Mouse (Mus musculus): Measurements from ENCODE around the gene Tagln2. TPM values are rescaled to one million over a fixed set of nuclear protein-coding genes. Genes with fewer than 3 reads are reported as not detected.

Gene Tagln2
- polyA plus RNA-seq, 1 experiment from 2014 or later, result 82.5 TPM

DNA sequence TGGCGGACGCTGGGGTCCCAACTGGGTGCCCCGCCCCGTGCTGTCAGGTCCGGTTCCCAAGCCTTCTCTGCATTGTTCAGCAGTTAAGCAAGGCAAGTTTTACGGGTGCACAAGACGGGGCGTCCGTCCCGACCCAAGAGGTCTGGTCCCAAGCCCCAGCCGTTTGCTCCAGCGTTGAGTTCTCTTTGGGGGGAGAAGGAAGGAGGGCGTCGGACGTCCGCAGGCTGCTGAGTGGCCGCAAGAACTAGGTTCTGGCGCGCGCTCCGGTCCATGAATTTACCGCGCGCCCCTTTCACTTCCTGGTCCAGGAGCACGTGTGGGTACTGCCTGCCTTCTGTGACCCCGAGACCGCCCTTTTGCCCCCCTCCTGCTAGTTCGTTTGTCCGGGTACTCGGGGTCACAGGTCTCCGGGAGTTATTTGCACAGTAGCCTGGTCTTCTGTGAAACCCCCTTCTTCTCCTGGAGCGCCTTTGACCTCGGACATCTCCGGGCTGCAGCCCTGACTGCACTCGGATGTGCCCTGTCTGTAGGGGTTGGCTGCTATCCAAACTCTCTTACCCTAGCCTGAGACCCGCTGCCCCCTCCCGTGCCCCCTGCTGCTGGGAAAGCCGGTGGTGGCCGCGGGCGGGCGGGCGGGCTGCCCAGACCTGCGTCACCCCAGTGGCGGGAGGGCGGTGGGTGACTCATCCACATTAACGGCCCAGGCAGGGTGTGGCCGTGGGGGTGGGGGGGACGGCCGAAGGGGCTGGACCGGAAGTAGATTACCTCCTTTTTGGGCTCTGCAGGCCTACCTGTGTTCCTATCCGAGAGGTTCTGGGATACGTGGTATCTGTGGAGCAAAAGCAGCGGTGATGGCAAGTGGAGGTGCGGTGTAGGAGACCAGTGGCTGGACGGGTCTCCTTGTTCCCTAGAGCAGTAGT, 864 bp downstream of the Tagln2 start:
- peaks cover 70% of the 10 kb centered on the region for H3K27me3 ChIP-seq (replicated peaks; ENCODE audit: low read depth, poor library complexity, severe bottlenecking)
- H3K27ac ChIP-seq (replicated peaks), result peak overlapping the region; percentile 68
- peaks cover 60% of the 10 kb centered on the region for H3K4me1 ChIP-seq
- H3K9me3 ChIP-seq, result no peaks in the 10 kb centered on the region
- H3K36me3 ChIP-seq (replicated peaks), result peaks cover 43% of the 10 kb centered on the region
- peak overlapping the region; percentile 60 for H3K4me3 ChIP-seq
- peak; percentile 61 for DNase-seq (ENCODE audit: low spot score)
- under 1% methylated on average over 56 of the region's 56 CpGs for WGBS

DNA sequence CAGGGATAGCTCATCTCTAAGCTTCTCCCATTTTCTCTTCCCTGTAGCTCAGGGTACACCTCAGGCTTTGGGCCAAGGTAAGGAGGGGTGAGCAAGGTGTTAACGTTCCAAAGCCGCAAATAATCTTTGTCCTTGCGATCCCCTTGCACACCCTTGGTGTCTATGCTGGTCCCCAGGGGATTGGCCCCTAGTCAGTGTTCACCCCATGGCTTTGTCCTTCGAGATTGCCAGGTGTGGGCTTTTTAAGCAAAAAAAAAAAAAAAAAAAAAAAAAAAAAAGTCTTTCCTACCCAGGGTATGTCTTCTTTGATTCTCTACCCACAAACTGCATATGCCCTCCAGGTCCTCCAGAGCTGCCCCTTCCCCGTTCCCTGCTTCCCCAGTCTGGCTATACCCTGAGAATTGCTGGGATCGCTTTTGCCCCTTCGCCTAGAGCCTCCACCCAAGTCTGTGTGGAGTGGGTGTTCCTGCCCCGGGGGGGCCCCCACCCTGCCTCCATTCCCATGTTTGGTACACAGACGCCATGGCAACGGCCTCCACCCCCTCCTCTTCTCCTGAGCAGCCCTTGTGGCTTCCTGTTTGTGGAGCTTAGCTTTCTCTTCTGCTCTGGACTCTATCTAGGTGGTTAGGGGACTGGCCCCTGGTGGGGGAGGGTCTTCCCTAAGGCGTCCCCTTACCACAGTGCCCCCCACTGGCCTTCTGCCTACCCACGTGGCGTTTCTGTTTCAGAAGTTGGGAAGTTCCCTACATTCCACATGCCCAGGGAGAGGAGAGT, 1.7 kb downstream of the Tagln2 start:
- peak overlapping the region; percentile 60 for H3K4me3 ChIP-seq

DNA sequence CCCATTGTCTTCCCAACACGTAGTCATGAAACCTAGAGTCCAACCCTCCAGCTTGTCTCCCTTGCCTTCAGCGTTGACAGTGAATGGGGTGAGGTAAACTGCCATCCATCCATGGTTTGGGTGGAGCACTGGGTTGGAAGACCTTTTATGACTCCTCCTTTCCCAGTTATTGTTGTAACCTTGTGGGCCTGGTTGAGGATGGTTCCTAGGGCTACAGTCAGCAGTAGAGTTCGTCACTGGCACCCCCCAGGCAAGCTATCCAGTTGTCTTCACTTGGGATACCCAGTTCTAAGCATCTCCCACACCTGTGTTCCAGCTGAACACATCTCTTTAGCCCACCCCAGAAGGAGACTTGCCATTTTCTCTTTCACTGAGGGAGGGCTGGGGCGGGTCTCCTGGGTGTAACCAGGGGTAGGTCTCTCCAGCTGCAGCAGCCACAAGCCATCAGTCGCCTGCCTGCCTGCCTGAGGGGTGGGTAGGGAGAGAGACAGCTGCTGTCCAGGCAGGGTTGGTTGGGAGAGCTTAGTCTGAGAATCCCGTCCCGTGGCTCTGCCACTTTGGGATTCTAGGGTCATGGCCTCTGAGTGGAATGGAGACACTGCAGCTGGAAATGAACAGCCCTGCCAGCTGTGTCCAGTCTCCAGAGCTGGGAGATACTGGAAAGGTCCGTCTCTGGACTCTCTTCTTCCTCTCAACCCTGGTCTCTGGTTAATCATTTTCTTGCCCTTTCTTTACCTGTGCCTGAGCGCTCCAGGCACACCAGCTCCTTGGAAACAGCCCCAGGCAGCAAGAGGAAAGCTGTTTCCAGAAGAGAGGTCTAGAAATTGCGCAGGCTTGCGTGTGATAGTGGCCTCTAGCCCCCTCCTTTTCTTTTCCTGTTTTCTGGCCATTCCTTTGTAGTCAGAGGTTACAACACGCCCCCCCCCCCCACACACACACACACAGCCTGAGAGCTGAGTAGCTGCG, 2.6 kb downstream of the Tagln2 start:
- Histone ChIP-seq H3K27ac (replicated peaks) (peak overlapping the region; percentile 54; the same call in 1 of the 2 replicates), H3K36me3 (replicated peaks) (peaks cover 33% of the 10 kb centered on the region), H3K27me3 (replicated peaks; ENCODE audit: low read depth, poor library complexity, severe bottlenecking) (peaks cover 63% of the 10 kb centered on the region), H3K4me1 (peaks cover 66% of the 10 kb centered on the region), H3K4me3 (peak overlapping the region; percentile 60), H3K9me3 (no peaks in the 10 kb centered on the region)
- DNase-seq (ENCODE audit: low spot score), result no peak
- 31% methylated on average over 13 of the region's 13 CpGs for WGBS

More for the DNA sequence above, 1.7 kb downstream of the Tagln2 start:
- 32% methylated on average over 13 of the region's 13 CpGs for WGBS
- DNase-seq (ENCODE audit: low spot score), result peak; percentile 55
- Histone ChIP-seq H3K27ac (replicated peaks) (peak overlapping the region; percentile 68), H3K27me3 (replicated peaks; ENCODE audit: low read depth, poor library complexity, severe bottlenecking) (peaks cover 70% of the 10 kb centered on the region), H3K4me1 (peaks cover 60% of the 10 kb centered on the region), H3K9me3 (no peaks in the 10 kb centered on the region), H3K36me3 (replicated peaks) (peaks cover 39% of the 10 kb centered on the region)

DNA sequence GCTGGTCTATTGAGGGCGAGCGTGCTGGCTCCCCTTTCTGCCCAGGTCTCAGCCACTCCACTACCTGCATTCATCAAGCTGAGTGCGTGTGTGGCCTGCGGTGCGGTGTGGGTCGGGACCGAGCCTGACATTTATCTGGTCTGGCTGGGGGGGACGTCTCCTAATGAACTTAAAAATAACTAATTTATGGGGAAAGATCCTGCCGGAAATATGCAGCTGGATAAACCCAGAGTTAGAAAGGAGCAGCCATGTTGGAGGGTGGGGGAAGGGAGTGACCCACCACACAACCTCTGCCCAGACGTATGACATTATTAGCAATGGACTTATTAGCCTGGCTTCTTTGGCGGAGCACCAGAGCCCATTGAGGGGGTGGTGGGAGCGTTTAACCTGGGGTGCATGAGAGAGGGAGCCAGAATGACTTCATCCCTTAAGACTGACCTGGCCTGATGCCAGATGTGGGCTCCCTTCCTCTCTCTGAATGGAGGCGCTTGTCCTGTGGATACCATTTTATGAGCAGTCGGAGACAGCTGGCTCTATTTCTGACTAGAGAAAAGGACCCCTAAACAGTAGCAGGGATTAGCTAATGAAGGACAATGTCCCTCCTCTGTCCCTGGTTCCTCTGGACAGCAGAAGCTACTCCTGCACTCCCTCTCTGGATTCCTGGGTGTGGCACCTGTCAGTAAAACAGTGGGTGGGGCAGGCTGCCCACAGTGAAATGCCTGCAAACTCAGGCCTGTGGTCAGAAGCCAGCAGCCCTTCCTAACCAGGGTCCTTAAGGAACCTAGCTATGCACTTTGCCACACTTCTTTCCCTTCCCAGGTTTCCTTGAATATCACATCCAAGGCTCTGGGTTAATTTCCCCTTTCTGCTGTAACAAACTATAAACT, 3.5 kb downstream of the Tagln2 start:
- Histone ChIP-seq H3K9me3 (no peaks in the 10 kb centered on the region), H3K27me3 (replicated peaks; ENCODE audit: low read depth, poor library complexity, severe bottlenecking) (peaks cover 55% of the 10 kb centered on the region), H3K27ac (replicated peaks) (0 out of 2 replicates have a peak overlapping the region, but pooled peaks have one; percentile 24), H3K36me3 (replicated peaks) (peaks cover 23% of the 10 kb centered on the region), H3K4me1 (peaks cover 66% of the 10 kb centered on the region), H3K4me3 (peak overlapping the region; percentile 23; the same call in 1 of the 2 replicates)
- 45% methylated on average over 14 of the region's 14 CpGs for WGBS
- no peak for DNase-seq (ENCODE audit: low spot score)

DNA sequence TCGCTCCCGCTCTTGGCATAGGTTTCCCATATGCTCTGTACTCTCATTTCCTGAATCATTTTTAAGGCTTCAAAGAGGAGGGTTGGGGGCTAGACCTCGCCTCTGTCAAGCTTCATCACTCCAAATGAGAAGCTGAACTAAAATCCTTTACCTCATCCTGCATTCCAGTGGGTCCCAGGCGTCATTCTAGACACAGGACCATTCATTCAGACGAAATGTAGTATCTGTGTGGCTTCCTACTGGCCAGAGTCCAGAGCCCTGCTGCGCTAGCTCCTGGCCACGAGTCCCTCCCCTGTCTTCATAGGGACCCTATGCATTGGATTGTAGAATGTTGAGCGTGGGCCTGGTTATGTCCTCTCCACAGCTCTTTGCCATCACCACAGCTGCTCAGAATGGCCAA, 4.9 kb downstream of the Tagln2 start:
- no peak for DNase-seq (ENCODE audit: low spot score)
- H3K27ac ChIP-seq (replicated peaks), result no peak overlapping the region
- H3K4me1 ChIP-seq, result peaks cover 60% of the 10 kb centered on the region
- peaks cover 16% of the 10 kb centered on the region; the same call in 1 of the 2 replicates for H3K36me3 ChIP-seq (replicated peaks)
- no peak overlapping the region for H3K4me3 ChIP-seq
- no peaks in the 10 kb centered on the region for H3K9me3 ChIP-seq
- WGBS, result 81% methylated on average over 8 of the region's 8 CpGs
- H3K27me3 ChIP-seq (replicated peaks; ENCODE audit: low read depth, poor library complexity, severe bottlenecking), result peaks cover 43% of the 10 kb centered on the region

DNA sequence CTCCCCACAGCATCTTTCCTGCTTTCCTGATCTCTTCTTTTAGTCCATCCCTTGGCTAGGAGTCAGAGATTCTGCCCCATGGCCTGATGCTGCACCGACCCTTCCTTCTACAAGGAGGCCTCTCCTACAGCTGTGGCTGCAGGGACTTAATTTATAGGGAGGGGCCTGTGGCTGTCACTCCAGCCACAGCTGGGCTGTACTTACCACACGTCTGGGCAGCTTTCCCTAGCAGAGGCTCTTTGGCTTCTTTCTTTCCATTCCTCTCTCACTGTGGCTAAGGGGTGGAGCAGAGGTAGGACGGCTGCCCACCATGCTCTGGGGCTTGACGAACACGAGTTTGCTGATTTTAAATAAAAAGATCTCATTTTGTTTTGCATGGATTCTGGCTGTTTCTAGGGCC, 7.2 kb downstream of the Tagln2 start:
- peaks cover 16% of the 10 kb centered on the region; the same call in 1 of the 2 replicates for H3K36me3 ChIP-seq (replicated peaks)
- DNase-seq (ENCODE audit: low spot score), result no peak

DNA sequence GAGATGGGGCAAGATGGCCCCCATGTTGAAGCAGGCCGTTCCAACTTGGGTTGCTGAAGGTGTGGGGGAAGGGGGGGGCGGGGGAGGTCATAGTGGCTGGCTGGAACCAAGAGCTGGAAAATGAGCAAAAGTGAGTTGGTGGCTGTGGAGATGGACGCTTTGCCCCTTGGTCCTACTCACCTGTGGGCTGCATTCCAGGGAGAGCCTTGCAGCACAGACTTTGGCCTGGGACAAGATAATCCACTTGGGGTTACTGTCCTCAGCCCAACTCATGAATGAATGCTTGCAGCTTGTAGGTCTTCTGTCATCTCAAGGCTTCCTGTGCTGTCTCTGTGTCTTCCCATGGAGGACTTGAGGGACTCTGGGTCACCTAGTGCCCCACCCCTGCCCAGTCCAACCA, 7.9 kb downstream of the Tagln2 start:
- 87% methylated on average over 3 of the region's 3 CpGs for WGBS
- peaks cover 50% of the 10 kb centered on the region for H3K4me1 ChIP-seq

More for the DNA sequence above, 7.2 kb downstream of the Tagln2 start:
- H3K9me3 ChIP-seq, result no peaks in the 10 kb centered on the region
- 57% methylated on average over 5 of the region's 5 CpGs for WGBS
- H3K27ac ChIP-seq (replicated peaks), result no peak overlapping the region
- H3K27me3 ChIP-seq (replicated peaks; ENCODE audit: low read depth, poor library complexity, severe bottlenecking), result peaks cover 22% of the 10 kb centered on the region
- no peak overlapping the region for H3K4me3 ChIP-seq
- H3K4me1 ChIP-seq, result peaks cover 56% of the 10 kb centered on the region

DNA sequence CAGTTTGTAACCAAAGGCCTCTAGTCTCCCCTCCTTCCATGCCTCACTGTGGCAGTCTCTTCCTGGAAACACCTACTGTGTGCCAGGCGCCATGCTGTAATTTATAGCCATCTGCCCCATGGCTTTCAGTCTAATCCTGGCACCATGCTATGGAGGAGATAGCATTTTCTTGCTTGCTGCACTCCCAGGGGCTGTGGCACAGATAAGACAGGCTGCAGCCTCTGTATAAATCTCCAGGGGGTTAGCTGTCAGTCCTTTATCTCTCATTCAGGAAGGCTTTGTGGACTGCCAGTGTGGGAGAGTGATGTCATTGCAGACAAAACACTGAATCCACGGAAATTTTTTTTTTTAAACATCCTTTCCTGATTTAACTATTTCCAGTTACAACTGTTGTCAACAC, 8.3 kb downstream of the Tagln2 start:
- H3K27ac ChIP-seq (replicated peaks), result no peak overlapping the region
- H3K4me3 ChIP-seq, result no peak overlapping the region
- H3K36me3 ChIP-seq (replicated peaks), result peaks cover 16% of the 10 kb centered on the region; the same call in 1 of the 2 replicates
- H3K27me3 ChIP-seq (replicated peaks; ENCODE audit: low read depth, poor library complexity, severe bottlenecking), result peaks cover 12% of the 10 kb centered on the region
- no peak for DNase-seq (ENCODE audit: low spot score)
- H3K9me3 ChIP-seq, result no peaks in the 10 kb centered on the region
- H3K4me1 ChIP-seq, result peaks cover 50% of the 10 kb centered on the region
- 68% methylated on average over 2 of the region's 2 CpGs for WGBS

More for the DNA sequence above, 7.9 kb downstream of the Tagln2 start:
- no peak overlapping the region for H3K27ac ChIP-seq (replicated peaks)
- no peak for DNase-seq (ENCODE audit: low spot score)
- H3K36me3 ChIP-seq (replicated peaks), result peaks cover 16% of the 10 kb centered on the region; the same call in 1 of the 2 replicates
- no peaks in the 10 kb centered on the region for H3K9me3 ChIP-seq
- H3K4me3 ChIP-seq, result no peak overlapping the region
- peaks cover 15% of the 10 kb centered on the region for H3K27me3 ChIP-seq (replicated peaks; ENCODE audit: low read depth, poor library complexity, severe bottlenecking)

DNA sequence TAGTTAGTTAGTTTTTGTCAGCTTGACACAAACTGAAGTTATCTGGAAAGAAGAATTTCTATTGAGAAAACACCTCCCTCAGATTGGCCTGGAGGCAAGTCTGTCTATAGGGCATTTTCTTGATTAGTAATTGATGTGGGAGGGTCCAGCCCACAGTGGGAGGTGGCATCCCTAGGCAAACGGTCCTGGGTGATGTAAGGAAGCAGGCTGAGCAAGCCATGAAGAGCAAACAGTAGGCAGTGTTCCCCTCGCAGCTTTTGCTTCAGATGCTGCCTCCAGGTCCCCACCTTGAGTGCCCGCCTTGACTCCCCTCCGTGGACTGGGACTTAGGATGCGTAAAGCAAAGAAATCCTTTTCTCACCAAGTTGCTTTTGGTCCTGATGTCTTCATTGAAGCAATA, 9.4 kb downstream of the Tagln2 start:
- 76% methylated on average over 5 of the region's 5 CpGs for WGBS
- no peak for DNase-seq (ENCODE audit: low spot score)
- Histone ChIP-seq H3K27me3 (replicated peaks; ENCODE audit: low read depth, poor library complexity, severe bottlenecking) (peaks cover 10% of the 10 kb centered on the region; the same call in 1 of the 2 replicates), H3K27ac (replicated peaks) (no peak overlapping the region), H3K4me1 (peaks cover 45% of the 10 kb centered on the region), H3K36me3 (replicated peaks) (peaks cover 16% of the 10 kb centered on the region; the same call in 1 of the 2 replicates), H3K4me3 (no peak overlapping the region), H3K9me3 (no peaks in the 10 kb centered on the region)

DNA sequence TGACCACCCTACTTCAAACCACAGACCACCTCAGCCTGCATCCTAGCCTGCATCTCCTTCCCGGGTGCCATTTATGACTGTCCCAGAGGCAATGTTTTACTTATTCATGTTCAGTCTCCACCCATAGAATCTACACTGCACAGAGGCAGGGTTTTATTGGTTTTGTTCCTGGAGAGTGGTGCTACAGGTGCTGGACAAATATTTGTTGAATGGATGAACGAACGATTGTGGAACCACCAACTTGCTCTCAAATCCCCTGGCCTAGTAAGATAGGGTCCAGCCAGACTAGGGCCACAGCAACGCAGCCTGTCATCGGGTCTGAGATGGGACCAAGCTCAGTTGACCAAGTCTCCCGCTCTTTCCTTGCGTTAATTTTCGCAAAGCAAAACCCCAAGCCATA, 10.1 kb downstream of the Tagln2 start:
- Histone ChIP-seq H3K27ac (replicated peaks) (peak overlapping the region; percentile 40), H3K4me3 (peak overlapping the region; percentile 30; the same call in 1 of the 2 replicates), H3K9me3 (no peaks in the 10 kb centered on the region), H3K27me3 (replicated peaks; ENCODE audit: low read depth, poor library complexity, severe bottlenecking) (peaks cover 8% of the 10 kb centered on the region; the same call in 1 of the 2 replicates), H3K4me1 (peaks cover 38% of the 10 kb centered on the region), H3K36me3 (replicated peaks) (peaks cover 14% of the 10 kb centered on the region; the same call in 1 of the 2 replicates)
- DNase-seq (ENCODE audit: low spot score), result no peak
- WGBS, result 44% methylated on average over 8 of the region's 8 CpGs
